Mouse (Mus musculus) gastrocnemius, postnatal 4 days (tissue): ENCODE data around the gene Esr2. TPM values are rescaled to one million over a fixed set of nuclear protein-coding genes. Genes with fewer than 3 reads are reported as not detected.
A peak's percentile ranks its signal among the peaks of the same experiment; 100 is the strongest.
"Not testable (repeated sequence)": the region's sequence is repeated elsewhere in the genome, so short reads cannot be mapped to it uniquely, and the experiment has no call there.

Experiments
- DNase-seq, 2 experiments: peaks; one replicate each; pipeline ENCODE4 v3.0.0; 2021 to 2022; ENCODE audit warnings: low spot score in 2 of 2, mixed read lengths in 2 of 2
- total RNA-seq, 2 experiments: library from RNA; stranded (reverse); gene quantifications; 2 replicates each; pipeline ENCODE4 v1.2.3; 2021

Esr2 gene
- total RNA-seq, 2 experiments from 2014 or later: 0.10 to 0.34 TPM

GRCm38 (mm10) chr12:76165641-76166040, 11.4 kb downstream of the Esr2 start:
- DNase-seq: no peak

GRCm38 (mm10) chr12:76152389-76152788, 24.7 kb downstream of the Esr2 start:
- DNase-seq: not testable (repeated sequence)

DNA sequence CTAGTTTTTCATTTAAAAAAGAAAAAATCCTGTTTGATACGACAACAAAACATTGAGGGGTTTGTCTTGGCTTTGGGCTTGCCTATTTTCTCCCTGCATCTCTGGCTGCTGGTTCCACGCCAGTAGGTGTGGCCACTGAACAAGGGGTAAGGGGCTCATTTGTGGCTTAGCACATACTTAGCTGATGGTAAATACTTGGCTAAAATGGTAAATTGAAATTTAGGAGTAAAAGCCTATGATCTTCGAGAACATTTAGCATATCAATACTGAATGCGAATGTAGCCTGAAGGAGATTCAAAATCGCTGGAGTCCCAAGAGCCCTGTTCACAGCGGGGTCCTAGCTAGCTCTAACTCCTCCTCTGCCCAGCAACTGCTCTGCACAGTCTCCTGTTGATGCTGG, 40.4 kb downstream of the Esr2 start:
- no peak for DNase-seq

GRCm38 (mm10) chr12:76133081-76133480, 44.0 kb downstream of the Esr2 start:
- not testable (repeated sequence) for DNase-seq

DNA sequence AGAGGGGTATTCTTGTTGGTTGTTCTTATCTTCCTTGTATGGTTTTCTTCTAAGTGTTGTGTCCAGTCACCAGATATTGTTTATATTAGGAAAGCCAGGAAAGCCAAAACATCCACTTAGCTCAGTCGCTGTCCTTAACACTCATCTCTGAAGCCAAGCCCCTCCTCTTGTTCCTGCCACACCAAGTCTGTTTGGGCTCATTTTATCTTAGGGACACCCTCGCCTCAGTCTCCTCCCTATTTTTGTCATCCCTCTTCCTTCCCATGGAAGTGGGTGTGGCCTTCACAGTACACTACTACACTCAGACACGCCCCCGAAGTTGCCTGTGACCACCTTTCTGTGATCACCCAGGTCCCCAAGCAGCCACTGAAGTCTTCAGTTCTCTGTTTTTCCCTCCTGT, 44.5 kb downstream of the Esr2 start:
- no peak for DNase-seq

GRCm38 (mm10) chr12:76130891-76131290, 46.2 kb downstream of the Esr2 start:
- no peak for DNase-seq

DNA sequence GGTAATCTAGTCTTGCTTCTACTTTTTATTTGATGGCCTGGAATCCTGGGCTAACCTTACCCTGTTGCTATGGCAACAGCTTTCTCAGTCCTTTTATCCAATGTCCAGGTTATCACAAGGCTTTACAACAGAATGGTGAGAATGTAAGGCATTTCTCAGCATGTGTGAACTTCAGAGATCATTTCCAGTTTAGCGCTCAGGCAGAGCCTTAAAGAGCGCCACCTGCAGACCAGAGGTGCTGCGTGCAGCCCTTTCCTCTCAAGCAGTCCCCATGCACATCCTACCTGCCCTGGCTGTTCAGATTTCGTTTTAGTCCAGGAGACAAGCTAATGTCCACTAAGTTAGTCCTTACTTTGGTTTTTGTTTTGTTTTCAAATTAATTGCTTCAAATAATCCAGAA, 46.8 kb downstream of the Esr2 start:
- peak in 1 of 2 experiments; percentile 21 for DNase-seq

DNA sequence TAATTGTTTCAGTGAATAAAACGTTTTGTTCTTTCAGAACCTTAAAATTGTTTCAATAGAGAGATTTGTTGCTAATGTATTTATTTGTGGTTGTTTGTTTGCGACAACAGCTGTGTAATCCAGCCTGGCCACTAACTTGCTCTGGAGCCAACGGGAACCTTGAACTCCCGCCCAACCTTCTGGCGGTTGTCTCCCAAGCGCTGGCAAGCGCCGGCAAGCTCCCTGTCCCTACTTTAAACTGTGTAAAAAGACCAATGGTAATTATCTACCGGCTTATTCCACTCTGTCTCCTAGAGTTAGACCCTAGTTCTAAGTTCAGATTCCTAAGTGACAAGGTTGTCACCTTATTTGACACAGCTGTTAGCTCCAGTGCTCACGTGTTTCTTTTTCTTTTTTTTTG, 48.2 kb downstream of the Esr2 start:
- peak in 1 of 2 experiments; percentile 36 for DNase-seq

- no peak for DNase-seq
Measured at GRCm38 (mm10) chr12:76128306-76128705, 48.8 kb downstream of the Esr2 start.

DNA sequence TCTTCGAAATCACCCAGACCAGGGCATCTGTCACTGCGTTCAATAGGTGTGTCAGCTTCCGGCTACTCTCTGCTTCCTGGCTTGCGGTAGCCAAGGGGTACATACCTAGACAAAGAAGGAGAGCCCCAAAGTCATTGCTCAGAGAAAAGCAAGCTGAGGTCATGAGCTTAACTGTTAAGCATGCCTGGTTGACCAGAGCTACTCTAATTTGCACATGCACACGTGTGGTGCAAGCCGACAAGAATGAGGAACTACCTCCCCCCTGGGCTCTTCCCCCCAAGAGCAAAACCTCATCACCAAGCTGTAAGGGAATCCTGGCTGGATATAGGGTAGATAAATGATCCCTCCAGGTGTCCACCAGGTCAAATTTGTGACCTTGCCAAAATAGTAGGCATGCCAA, 53.8 kb downstream of the Esr2 start:
- DNase-seq: no peak

DNA sequence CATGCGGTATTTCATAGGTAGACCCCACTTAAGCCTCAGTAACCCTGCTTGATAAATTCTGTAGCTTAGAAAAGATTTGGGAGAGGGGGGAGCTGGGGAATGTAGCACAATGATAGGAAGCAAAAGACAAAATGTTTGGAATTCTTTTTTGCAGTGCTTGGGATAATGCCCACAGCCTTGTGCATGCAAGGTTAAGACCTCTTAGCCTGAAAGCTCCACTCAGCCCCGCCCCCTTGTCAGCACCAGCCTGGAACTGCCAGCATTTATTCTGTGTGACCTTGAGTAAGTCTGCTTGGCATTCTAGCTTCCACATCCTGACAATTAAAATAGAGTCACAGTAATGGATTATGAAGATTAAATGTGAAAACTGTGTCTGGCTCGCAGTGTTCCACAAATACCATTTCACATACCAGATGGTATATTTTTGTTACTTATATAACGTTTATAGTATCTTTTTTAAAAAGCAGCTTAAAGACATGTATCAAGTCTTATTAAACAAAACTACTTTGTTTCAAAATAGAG, 59.4 kb downstream of the Esr2 start:
- no peak for DNase-seq

- DNase-seq: no peak
Measured at GRCm38 (mm10) chr12:76116577-76116976, 60.5 kb downstream of the Esr2 start.

DNA sequence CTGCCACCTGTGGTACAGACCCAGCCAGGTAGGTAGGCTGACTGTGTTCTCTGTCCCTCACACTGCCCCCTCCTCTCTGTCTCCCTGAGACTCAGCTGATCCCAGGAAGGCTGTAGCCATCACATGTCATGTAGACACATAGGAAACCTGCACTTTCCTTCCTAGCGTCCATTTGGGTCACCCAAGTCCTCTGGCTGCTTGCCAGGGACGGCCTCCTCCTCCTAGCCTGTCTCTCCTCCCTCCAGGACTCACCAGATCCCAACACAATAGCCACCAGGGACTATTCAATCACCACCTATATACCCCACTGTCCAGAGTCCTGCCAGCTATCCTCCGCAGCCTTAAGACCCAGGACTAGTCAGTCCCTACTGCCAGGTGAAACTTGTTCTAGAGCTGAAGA, 66.0 kb downstream of the Esr2 start:
- no peak for DNase-seq

DNA sequence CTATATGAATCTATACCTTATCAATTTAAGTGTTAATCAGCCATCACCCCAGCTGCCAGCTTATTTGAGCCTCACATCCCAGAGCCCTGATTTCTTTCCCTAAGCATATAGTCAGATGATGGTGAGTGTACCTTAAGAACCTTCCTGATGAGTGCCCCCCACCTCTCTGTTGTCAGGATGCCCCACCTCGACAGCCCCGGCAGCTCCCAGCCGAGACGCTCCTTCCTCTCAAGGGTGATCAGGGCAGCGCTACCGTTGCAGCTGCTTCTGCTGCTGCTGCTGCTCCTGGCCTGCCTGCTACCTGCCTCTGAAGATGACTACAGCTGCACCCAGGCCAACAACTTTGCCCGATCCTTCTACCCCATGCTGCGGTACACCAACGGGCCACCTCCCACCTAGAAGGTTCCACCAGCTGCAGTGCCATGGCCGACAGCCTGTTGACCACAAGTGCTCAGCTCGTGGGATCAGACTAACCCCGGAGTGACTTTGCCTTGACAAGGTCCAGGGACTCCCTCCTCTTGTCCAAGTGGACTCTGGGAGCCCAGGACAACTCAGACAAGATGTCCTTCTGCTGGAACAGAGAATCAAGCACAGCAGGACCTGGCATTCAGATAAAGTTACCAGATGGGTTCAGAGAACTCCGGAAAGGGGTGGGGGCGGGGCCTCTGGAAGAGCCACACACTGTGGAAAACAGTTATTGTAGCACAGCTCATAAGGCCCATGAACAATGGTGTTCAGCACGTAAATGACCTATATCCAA, 67.2 kb downstream of the Esr2 start:
- DNase-seq: no peak

DNA sequence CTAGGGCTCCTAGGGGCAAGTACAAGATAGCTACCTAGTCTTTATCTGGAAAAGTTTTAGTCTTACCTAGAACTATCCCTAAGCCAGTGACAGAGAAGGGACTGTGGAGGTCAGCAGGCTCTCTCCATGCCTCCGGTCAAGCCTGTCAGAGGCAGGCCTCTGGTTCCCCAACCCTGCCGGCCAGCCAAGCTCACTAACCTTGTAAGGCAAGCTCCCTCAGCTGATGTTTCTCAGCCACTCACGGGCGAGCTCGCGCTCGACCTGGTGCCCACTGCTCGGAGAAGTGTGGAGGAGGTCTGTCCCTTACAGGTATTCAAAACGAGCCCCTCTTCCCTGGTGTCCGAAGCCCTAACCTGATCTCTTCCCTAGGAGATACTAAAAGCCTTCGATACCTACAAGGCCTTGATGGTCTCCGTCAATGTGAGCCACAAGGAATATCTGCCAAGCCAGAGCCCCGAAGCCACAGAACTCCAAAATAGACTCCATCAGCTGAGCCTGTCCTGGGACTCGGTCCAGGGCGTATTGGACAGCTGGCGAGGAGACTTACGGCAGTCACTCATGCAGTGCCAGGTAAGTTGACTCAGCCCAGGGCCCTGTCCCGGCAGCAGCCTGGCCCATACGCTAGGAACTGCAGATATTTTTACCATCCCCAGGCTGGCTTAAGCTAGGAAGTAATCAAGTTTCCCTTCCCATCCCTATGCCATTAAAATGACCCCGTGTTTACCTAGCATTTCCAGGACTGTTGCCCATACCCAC, 72.3 kb downstream of the Esr2 start:
- DNase-seq: peak in 1 of 2 experiments; percentile 22

GRCm38 (mm10) chr12:76102621-76103020, 74.4 kb downstream of the Esr2 start:
- no peak for DNase-seq

GRCm38 (mm10) chr12:76095117-76096035, 81.7 kb downstream of the Esr2 start:
- DNase-seq: no peak

DNA sequence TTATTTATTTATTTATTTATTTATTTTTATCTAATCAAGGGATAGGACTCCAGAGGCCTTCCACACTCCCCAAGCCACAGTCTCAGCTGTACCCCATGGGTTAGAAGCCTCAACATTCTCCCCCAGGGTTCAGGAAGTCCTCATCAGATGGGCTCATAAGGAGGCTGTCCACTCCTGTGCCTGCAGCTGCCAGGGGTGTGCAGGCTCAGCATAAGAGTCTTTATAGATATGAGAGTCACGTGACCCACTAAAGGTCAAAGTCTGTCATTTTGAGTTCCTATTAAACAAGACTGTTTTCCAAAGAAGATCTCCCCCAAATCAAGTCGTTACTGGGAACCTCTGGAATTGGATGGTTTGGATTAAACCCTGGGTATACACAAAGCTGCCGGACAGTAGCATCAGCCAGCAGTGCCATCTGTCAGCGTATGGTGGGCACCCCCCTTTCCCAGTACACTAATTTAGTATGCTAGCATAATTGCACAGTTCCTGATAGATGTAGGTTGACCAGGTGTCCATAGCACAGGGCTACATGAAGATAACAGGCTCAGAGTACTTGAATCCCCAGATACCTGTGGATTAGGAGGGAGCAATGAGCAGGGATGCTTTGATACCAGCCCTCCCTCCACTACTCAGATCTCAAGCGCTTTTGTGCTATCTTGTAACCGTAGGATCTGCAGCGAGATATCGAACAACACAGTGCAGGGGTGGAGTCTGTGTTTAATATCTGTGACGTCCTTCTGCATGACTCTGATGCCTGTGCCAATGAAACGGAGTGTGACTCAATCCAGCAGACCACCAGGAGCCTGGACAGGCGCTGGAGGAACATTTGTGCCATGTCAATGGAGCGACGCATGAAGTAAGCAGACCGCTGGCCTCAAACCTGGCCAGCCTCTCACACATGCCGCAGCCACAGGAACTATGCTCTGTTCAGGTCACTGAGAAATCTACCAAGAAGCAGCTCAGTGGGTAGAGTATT, 83.2 kb downstream of the Esr2 start:
- no peak for DNase-seq

DNA sequence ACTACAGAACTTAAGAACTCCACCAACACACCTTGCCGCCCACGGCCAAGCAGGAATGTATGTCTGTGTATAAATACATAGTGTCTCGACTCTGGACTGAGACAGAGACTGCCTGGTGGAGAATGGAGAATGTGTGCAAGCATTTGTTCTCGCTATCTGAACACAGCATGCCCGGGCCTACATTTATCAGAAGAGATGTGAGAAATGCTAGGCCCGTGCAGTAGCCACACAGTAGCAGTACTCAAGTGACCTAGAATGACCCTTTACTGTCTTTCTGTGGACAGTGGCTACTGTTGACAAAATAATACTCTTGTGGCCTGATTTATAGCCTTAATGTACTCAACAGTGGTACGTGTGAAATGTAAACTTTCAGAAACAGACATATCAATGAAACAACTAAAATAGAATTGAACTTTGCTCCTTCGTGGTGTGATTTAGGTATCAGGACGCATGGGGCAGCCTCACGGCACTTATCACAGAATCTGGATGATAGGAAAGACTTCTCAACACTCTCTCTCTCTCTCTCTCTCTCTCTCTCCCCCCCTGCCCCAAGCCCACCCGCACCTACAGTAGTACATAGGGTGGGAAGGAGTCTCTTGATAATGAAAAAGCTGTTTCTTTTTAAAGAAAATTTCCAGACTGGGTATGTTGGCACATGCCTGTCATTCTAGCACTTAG, 84.1 kb downstream of the Esr2 start:
- no peak for DNase-seq
